Comparison of ENCODE assay signal across 7 mouse cellular contexts in the genomic region with DNA sequence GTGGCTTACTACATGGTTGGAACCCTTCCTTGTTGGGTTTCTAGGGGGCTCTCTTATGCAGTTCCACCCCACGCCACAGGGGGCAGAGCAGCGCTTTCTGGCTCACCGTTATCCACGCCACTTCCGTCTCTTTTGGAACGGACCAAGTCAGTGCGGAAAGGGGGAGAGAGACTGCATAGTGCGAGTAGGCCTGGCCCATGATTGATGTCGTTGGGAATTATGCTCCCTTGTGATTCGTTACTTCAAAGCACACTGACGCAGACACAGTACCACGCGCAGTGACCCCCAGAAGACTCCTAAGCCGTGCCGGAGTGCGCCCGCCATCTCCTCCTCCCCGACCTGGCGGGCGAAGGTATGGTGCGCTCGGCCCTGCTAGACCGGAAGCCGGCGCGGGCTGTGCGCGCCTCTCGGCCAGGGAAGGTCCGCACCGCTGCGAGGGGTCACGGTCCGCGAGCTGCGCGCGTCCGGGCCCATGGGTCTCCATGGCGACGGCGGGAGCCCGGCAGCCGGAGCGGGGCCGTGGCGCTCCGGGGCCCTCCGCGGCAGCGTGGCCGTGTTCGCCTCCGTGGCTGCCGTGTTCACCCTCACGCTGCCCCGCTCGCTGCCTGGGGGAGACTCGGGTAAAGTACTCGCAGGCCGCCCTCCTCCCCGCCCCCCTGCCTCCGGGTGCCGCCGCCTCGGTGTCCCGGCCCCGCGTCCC. TPM values are rescaled to one million over a fixed set of nuclear protein-coding genes. Genes with fewer than 3 reads are reported as not detected.
A peak's percentile ranks its signal among the peaks of the same experiment; 100 is the strongest.
DNase-seq lines count a peak whose midpoint lies in the region; ATAC-seq lines count a peak whose summit lies in the region.

Gene Tmem260 (plus strand): TSS at position 141 of the 700 bp plus-strand sequence.

- under 1% methylated on average over 67 of the region's 69 CpGs for WGBS in intestine, embryonic 15.5 days
- WGBS in midbrain, embryonic 10.5 days: under 1% methylated on average over 69 of the region's 69 CpGs

- H3K36me3 ChIP-seq in intestine, embryonic 15.5 days: no peaks in the 10 kb centered on the region
- no peaks in the 10 kb centered on the region for H3K36me3 ChIP-seq in midbrain, embryonic 10.5 days

- H3K9ac ChIP-seq in intestine, embryonic 15.5 days: peak within 1 kb of the TSS; percentile 92

- H3K4me2 ChIP-seq in intestine, embryonic 15.5 days (replicated peaks): peak within 1 kb of the TSS; percentile 59

- no peaks in the 10 kb centered on the region for H3K27me3 ChIP-seq in intestine, embryonic 15.5 days (replicated peaks)
- H3K27me3 ChIP-seq in midbrain, embryonic 10.5 days (ENCODE audit: low read depth, poor library complexity, severe bottlenecking): no peaks in the 10 kb centered on the region

- intact Hi-C loops in gastrocnemius, postnatal 36 days (cut with DNase I): loop anchor here (5.0 kb wide), 1 partner anchor 74 kb away; no protein-coding TSS in a partner anchor
- intact Hi-C loops in left cerebral cortex, postnatal 25 days (cut with DNase I): loop anchor here (1.0 to 5.0 kb wide), 3 partner anchors 23 to 799 kb away; partner anchors contain the start of gene Ktn1

- peak; percentile 95 for DNase-seq in adrenal gland, adult 2 months
- peak; percentile 88 for DNase-seq in embryo, embryonic 11.5 days (ENCODE audit: low read depth, low spot score)
- peak; percentile 91 to 94 for DNase-seq in gastrocnemius, postnatal 36 days
- peak; percentile 90 to 92 for DNase-seq in left cerebral cortex, postnatal 25 days (ENCODE audit: low spot score in 2 of 2)
- DNase-seq in midbrain, embryonic 10.5 days (ENCODE audit: low spot score): peak; percentile 94
- DNase-seq in right cerebral cortex, postnatal 4 days: peak; percentile 99

- peak; percentile 100 for ATAC-seq in intestine, embryonic 15.5 days

- peak within 1 kb of the TSS; percentile 79 for H3K27ac ChIP-seq in intestine, embryonic 15.5 days
- peak within 1 kb of the TSS; percentile 98 for H3K27ac ChIP-seq in midbrain, embryonic 10.5 days (replicated peaks)

- H3K9me3 ChIP-seq in intestine, embryonic 15.5 days: no peaks in the 10 kb centered on the region
- no peaks in the 10 kb centered on the region for H3K9me3 ChIP-seq in midbrain, embryonic 10.5 days (replicated peaks)

- H3K4me3 ChIP-seq in intestine, embryonic 15.5 days (replicated peaks): peak within 1 kb of the TSS; percentile 86
- peak within 1 kb of the TSS; percentile 93 for H3K4me3 ChIP-seq in midbrain, embryonic 10.5 days

- H3K4me1 ChIP-seq in intestine, embryonic 15.5 days (replicated peaks): peaks cover 7% of the 10 kb centered on the region; the same call in 1 of the 2 replicates
- peaks cover 13% of the 10 kb centered on the region for H3K4me1 ChIP-seq in midbrain, embryonic 10.5 days

RNA-seq across cellular contexts. Expression of gene Tmem260, which starts in this region (rescaled TPM):
- total RNA-seq in adrenal gland, adult 2 months (2021): 10 to 100 TPM; 28.9 to 36.3 TPM
- 40.3 and 46.2 TPM in 2 replicates for polyA plus RNA-seq in adrenal gland, adult 2 months (2012; rRNA removed)
- 1 to 10 TPM; 3.9 to 4.0 TPM for total RNA-seq in gastrocnemius, postnatal 36 days (2021)
- 15.6 and 17.4 TPM in 2 replicates for polyA plus RNA-seq in intestine, embryonic 15.5 days (2015; fragmentation: Nextera tagmentation; extraction: Ambion mirVana)
- 10 to 100 TPM; 24.6 to 26.8 TPM for total RNA-seq in left cerebral cortex, postnatal 25 days (2021)
- polyA plus RNA-seq in midbrain, embryonic 10.5 days (2016; fragmentation: Nextera tagmentation; extraction: Ambion mirVana): 19.3 and 21.0 TPM in 2 replicates

Comparison
In these comparisons a context has a peak if more than half of its experiments do, and no peak if none do; other contexts are left out.
1. Peak in every context shown above with its lines: DNase-seq, ATAC-seq, H3K4me3 ChIP-seq and H3K27ac ChIP-seq.
2. RNA of gene Tmem260 (total RNA-seq): 28.9 to 36.3 TPM in adrenal gland, adult 2 months and 24.6 to 26.8 TPM in left cerebral cortex, postnatal 25 days; 3.9 to 4.0 TPM in gastrocnemius, postnatal 36 days; every median in the first group is over 4 times any median in the second.